Mouse (Mus musculus) spleen, postnatal 10 days (tissue): ENCODE data around the gene Rgs21.

Experiments
- DNase-seq, 2 experiments: peaks; one replicate each; pipeline ENCODE4 v3.0.0; 2021 to 2022; ENCODE audit warnings: low spot score in 2 of 2

Rgs21 gene

DNA sequence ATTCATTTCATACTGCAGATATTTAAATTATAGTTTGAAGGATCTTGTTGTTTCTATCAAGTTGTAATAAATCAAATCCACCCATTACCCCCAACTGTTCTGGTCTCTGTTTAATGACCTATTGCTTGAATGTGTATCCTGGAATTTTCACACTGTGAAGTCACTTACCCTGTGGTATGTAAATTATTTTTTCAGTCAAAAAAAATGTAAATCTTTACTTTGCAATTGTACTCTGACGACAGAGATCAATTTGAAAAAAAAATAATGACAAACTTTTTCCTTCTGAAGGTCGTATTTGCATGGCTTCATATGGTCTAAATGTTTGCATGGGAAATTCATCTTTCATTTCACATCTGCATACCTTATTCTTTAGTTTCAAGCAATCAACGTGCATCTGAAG lies at the start of gene Rgs21:
Rgs21 (minus strand) TSS at position 101 of the 400 bp plus-strand sequence.
- DNase-seq = no peak

DNA sequence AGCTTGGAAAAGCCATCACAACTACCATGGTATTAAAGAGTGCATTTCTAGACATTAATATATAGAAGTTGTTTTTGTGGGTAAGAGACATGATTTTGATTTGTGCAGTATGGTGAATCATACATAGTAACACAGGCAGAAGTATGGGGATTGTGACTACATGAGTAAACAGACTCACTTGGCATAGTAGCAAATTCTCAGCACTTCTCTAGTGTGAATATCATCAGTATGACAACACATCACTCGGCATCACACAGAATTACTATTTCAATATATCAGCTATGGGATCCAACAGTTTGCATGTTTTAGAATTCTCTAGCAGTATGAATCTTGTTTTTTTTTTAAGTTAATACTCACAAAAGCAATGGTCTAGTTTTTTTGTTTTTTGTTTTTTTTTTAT lies 36.6 kb upstream of the Rgs21 start:
- no peak for DNase-seq

DNA sequence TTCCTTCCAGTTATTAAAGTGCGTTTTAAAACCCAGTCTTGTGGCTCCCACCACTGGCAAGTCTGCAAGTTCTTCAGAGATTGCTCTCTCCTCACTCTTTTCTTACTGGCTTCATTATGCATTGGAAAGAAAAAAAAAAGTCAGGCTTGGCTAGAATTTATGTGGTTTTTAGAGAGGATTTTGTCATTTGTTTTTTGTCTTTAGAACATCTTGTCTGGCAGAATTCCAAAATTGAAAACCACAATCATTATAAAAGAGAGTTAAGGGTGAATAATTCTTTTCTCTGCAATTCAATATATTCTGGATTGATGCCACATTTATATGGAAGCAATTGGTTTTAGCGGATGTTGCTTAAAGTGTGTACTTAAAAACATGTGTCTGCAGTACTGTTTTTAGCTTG lies 35.5 kb upstream of the Rgs21 start:
- DNase-seq = no peak

DNA sequence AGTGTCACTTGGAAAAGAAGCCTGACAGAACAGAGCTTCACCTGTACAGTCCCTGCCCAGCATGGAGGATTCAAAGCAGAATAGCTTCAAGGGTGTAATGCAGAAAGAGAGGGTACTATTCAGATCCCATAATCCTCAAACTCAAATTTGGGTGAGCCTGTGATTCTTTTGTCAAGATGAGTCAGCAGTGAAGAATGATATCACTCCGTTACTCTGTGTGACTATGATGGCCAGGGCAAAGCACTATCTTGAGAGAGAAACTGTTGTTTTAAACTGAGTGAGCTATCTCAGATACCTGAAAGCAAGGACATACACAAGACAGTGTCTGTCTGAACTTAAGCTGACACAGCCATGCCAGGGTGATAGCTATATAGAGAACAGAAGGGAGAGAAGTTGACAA lies 11.9 kb upstream of the Rgs21 start:
- DNase-seq = no peak

DNA sequence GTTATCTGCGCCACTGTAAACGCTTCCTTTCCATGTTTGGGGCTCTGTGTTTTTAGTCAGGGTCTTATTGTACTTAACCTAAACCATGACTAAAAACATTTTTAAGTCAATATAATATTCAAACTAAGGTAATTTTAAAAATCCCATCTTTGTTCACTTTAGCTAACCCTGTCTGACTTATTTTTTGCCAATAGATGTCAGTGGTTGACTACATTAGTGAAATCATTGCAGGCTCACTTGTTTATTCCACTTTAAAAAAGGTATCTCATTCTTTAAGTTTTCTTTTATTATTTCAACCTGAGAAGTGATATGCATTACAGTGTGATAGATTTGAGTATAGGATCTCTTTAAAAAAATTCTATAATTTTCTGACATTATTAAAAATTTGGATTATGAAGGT lies 5.5 kb upstream of the Rgs21 start:
- no peak for DNase-seq

DNA sequence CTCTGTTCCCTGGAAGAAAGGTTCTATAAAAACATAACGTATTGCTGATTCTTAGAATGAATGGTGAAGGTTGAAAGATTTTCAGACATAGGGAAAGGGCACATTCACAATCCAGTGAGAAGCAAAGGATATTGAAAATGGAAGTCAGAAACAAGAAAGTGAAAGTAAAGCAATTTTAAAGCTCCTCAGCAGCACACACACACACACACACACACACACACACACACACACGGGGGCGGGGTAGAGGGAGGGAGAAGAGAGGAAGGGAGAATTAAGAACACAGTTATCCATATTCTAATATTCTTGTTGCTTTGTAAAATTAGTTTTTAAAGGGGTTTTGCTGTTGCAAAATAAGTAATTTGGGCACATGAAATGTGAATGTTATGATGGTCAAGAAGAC lies 2.4 kb upstream of the Rgs21 start:
- no peak for DNase-seq

DNA sequence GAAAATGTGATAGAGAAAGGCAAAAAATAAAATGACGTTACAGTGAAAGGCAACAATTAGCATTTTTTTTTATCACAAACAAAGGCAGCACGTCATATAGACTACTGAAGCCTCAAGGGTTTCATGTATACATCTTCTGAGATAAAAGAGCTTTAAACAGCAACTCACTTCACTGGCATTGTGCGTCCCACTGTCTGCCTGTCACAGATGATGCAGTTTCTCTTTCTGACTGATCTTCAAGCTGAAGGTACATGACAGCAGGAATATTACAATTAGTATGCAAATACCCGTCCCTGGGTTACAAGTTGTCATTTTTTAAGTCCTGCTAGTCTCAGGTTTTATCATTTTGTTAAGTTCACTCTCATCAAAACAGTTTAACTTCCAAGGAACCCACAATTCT lies 22.3 kb downstream of the Rgs21 start:
- no peak for DNase-seq

DNA sequence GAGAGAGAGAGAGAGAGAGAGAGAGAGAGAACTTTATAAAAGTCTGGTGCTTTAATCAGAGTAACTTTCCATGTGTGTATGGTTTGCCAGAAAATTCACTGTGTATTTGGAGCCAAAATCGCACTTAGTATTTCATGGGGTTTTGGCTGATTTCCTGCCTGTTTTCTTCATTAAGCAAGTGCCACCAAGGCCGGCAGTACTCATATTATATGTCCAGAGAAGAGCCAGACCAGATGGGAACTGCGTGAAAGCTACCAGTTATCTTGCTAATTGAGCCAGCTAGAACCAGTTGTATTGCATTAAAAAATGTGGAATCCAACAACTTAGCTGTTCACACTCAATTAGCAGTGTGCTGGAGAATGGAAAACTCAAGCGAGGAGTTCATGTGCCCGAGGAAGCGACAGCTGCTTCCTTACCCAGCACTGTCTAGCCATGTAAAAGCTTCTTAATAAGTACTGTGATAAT lies 22.9 kb downstream of the Rgs21 start:
- no peak for DNase-seq

DNA sequence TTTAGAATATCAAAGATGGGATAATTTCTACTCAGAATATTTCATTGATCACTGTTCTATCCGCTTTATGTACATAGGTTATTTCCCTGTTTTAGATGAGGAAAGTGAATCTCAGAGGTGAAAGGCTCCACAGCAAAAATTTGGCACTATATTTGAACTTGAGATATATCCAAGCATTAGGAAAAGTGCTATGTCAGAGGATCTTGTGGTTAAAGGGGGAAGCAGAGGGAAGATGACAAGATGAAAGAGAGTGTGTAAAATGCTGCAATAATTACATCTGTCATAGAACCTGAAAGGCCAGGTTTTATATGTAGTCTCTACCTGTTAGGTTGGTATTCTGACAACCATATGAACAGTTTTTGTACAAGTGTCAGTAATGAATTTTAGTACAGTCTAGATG lies 35.7 kb downstream of the Rgs21 start:
- DNase-seq = no peak

DNA sequence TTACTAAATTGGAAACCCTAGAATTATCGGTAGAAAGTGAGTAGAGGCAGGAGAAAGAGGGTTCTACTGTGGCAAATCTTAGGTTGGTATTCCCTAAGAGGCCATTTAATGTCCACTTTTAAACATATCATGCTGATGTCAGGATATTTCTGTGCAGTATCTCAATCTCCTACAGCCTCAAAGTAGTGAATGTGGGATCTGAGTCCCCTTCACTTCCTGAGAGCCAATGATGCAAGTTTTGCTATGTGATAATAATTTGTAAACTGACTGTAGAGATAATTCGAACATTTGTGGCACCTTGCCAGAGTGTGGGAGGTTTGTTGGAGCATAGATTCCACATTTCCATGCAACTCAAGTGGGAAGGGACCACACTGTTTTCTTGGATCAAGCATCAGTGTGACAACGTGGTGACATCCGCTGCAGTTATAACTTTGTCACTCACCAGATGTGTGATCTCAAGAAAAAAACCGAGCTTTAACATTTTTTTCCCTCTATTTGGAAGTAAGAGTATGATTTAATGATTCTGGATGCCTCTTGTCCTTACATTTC lies 49.5 kb downstream of the Rgs21 start:
- DNase-seq = no peak

DNA sequence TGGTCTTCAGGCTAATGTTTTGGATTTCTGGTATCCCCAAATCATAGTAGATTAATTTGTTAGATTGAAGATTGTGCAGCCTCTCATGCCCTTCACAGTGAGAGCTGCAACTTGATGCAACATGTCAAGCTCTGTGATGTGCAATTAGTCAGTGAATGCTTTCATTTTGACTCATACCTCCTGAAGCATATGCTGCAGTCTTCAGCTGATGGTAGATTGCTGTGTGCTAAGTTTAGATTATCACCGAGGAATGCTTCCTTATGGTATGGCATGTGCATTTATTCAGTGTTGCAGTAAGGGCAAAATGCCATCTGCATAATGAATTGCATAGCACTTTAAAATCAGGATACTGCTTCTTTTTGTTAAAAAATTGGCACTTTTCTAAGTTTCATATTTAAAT lies 65.2 kb downstream of the Rgs21 start:
- DNase-seq = no peak

DNA sequence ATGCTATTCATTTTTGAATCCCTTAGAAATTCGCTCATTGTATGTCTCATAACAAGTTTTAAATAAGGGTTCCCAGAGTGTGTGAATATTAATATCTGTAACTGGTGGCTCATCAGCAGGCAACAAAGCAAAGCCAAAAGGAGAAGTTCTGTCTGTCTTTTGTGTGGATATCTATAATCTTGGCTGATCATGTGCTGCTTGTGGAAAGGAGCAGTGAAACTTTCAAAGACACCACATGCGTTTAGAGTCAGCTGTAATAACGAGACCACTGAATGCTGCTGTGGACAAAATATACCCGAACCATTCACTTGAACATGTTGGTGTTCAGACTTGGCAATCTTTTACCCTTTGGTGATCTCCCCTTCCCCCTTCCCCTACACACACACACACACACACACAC lies 67.0 kb downstream of the Rgs21 start:
- DNase-seq = no peak

DNA sequence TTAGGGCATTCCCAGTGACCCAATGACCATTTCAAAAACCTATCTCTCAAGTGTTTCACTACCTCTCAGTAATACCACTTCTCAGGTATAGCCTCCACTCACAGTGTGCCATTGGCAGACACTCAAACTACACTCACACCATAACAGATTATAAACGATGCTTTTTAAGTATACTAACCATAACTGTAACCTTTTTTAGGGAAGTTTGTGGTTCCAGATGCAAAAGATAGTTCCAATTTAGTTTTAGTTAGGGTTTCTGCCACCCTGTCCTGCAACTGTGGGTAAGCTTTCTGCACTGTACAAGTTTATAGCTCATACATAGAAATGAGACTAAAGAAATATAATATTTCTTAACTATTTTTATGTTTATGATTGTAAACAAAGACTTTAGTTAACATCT lies 67.7 kb downstream of the Rgs21 start:
- DNase-seq = no peak

DNA sequence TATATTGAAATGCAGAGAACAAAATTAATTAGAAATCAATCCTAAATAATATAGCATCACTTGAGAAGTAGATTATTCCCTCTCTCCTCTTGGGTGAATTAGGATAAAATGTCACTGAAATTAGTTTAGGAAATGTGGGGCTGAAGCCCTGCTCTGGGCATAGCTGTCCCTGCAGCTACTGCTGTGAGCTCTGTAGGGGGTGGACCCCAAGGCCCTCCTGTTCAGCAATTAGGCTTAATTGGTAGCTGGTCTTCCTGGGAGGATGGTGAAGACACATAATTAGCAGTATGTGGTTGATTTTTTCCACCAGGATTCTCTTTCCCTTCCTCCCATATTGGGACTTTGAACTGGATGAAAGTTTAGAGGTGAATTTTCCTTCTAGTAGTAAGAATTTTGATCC lies 68.7 kb downstream of the Rgs21 start:
- DNase-seq = no peak

DNA sequence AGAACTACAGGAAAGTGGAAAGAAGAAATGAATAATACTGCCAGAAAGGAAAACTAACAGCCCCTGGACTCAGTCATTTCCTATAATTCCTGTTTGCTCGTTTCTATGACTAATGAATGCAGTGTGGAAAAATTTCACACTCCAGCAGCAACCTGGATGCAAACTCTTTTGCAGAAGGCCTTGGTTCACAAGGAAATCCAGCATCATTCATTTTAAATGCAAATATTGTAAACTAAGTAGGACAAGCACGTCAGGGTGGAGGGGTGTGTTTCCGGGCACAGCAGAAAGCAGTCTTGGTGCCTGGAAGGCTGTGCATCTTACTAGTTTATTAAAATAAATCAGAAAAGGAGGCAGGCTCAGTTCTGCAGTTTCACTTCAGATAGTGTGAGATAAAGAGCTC lies 69.4 kb downstream of the Rgs21 start:
- DNase-seq = no peak

DNA sequence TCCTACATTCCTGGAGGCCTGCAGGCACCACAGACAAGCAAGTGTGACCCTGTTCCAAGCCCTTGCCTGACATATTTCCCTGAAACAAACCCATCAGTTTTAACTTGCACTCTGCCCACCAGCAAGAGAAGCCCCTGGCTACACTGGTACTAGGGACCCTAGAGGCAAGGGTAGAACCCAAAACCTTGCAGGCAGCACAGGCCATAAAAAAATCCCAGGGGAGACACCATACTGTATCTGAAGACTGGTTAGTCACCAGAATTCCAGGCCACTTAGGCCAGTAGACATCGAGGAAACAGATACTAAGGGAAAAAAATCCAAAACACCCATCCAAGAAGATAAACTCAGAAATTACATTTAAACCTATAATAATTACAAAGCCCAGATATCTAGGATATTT lies 74.1 kb downstream of the Rgs21 start:
- no peak for DNase-seq

DNA sequence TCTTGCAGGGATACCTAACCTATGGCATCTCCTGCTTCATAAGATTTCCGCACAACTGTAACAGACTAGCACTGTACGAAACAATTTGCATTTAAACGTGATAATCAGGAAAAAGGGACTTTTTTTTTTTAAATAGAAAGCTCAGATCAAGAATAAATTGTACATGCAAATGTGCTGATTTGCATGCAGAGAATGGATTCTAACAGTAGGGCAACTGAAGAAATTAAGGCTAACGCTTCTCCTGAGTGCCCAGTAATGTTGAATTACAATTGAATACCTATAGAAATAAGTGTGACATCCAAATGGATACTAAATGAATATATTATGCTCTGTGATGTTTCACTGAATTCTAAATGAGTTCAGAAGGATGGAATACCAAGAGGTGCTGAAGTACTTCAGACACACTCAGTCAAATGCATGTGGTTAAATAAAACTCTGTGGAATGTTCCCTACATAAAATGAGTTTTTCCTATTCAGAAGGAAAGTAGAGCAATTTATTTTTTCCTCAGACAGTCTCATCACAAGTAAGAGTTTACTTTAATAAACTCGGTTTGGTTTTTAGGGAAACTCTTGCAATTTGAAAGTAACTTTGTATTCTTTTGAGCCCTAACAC lies 79.1 kb downstream of the Rgs21 start:
- no peak for DNase-seq
